Mouse (Mus musculus): ENCODE data around the gene Atp5j.

Gene Atp5j

DNA sequence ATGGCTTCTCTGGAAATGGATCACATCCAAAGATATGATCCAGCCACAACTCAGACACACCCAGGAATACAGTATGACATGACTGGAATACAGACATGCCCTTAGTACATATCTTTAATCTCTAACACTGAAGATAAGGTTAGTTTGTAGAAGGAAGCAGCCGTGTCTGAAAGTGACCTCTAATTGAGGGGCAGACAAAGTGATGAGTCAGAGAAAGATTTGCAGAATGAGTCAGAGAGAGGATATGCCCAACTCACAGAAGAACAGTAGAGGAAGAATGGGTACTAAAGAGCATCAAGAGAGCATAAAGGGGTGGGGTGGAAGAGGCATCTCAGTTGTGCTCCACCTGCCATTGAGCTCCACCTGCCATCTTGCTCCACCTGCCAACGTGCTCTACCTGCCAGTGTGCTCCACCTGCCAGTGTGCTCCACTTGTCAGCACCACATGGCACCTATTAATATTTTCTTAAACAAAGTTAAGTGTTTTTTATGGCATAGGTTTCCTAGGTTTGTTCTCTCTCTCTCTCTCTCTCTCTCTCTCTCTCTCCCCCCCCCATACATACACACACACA lies 44.7 kb downstream of the Atp5j start:
- Histone ChIP-seq H3K27me3 (ENCODE audit: control insufficient read depth, insufficient read depth, low read length, poor library complexity, severe bottlenecking) (no peaks in the 10 kb centered on the region), H3K36me3 (ENCODE audit: control insufficient read depth, insufficient read depth, low read length, poor library complexity, severe bottlenecking) (no peaks in the 10 kb centered on the region)
- DNase-seq (ENCODE audit: low read depth, low spot score): no peak

DNA sequence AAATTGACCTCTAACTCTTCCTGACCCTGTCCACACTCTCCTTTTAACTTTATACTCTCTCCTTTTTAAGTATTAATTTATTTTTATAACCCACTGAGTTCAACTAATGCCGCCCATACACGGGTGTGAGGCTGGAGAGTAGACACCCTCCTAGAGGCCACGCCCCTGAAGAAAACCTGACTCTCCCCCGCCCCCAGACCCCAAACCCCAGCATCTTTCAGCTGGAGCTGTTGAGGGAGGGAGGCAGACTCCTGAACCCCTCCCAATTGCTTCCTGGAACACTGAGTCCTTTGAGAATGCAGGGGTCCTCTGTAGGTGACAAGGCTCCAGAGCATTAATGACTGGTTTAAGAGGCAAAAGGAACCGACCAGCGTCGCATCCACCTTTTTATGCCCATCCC lies 50.5 kb downstream of the Atp5j start:
- Histone ChIP-seq H3K27me3 (ENCODE audit: control insufficient read depth, insufficient read depth, low read length, poor library complexity, severe bottlenecking) (no peaks in the 10 kb centered on the region), H3K36me3 (ENCODE audit: control insufficient read depth, insufficient read depth, low read length, poor library complexity, severe bottlenecking) (no peaks in the 10 kb centered on the region)
- no peak for DNase-seq (ENCODE audit: low read depth, low spot score)

DNA sequence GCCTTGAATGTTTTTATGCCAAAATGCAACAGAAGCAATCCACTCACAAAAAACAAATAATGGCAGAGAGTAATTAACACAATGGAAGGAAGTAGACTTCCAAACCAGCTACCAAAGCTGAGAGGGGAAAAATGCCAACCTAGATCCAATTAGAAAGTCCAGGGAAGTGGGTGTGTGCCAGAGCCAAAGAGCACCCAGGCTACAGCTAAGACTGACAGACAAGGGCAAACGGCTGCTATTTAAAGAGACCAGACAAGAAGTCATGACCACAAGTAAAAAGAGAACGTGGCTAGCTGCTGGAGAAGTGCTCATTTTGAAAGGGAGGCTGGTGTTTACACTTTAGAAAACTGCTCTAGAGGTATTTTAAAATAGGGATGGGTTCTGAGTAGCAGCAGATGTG lies 52.1 kb downstream of the Atp5j start:
- Histone ChIP-seq H3K36me3 (ENCODE audit: control insufficient read depth, insufficient read depth, low read length, poor library complexity, severe bottlenecking) (no peaks in the 10 kb centered on the region), H3K27me3 (ENCODE audit: control insufficient read depth, insufficient read depth, low read length, poor library complexity, severe bottlenecking) (no peaks in the 10 kb centered on the region)
- no peak for DNase-seq (ENCODE audit: low read depth, low spot score)

DNA sequence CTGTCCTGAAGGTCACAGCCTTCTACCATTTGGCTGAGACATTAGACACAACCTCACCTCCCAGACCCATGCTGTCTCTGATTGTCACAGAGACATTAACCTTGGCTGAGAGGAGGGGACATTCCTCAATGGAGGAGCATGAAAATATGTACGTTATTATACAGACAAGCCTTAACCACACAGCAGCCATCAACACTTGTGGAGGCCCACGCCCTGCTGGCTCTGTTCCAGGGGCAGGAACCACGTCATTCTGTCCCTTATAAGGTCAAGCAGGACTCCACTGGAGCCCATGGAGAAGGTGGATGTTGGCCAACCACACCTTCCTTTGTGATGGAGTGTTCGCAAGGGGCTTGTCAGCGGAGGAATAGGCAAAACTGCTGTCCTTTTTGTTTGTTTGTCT lies 55.7 kb downstream of the Atp5j start:
- H3K36me3 ChIP-seq (ENCODE audit: control insufficient read depth, insufficient read depth, low read length, poor library complexity, severe bottlenecking): no peaks in the 10 kb centered on the region
- no peak for DNase-seq (ENCODE audit: low read depth, low spot score)
- no peaks in the 10 kb centered on the region for H3K27me3 ChIP-seq (ENCODE audit: control insufficient read depth, insufficient read depth, low read length, poor library complexity, severe bottlenecking)

DNA sequence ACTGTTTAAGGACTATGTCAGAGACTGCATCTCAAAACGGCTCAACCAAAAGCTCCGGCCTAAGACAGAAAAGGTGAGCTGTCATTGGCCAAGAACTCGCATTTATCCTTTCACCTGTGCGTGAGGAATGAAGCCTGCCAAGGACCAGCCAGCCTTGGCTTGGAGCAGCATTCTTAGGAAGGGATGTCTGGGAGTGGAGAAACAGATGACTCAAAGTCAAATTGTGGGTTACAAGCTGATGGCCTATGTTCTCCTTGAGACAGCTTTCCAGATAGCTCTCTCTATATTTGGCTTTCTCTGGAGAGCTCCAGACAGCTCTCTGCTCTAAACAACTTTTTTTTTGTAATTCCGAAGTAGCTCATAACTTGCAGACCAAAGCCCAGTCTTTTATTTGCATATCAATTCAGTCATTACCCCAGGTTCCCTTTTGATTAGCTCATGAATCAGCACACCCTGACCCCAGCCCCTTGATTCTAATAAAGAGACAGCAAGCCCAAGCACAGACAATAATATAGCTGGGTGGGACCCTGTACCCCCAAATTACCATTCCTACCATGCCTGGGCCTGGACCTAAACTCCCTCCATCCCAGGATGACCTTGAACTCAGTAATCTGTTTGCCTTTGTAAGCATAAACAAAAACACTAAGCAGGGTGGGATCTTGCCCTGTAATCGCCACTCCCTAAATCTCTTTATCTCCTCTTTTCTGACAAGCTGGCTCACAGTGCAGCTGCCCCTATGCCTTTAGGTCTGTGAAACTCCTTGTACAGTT lies 56.4 kb downstream of the Atp5j start:
- DNase-seq (ENCODE audit: low read depth, low spot score): no peak
- no peaks in the 10 kb centered on the region; the same call in 1 of the 2 replicates for H3K27me3 ChIP-seq (ENCODE audit: control insufficient read depth, insufficient read depth, low read length, poor library complexity, severe bottlenecking)
- no peaks in the 10 kb centered on the region for H3K36me3 ChIP-seq (ENCODE audit: control insufficient read depth, insufficient read depth, low read length, poor library complexity, severe bottlenecking)

DNA sequence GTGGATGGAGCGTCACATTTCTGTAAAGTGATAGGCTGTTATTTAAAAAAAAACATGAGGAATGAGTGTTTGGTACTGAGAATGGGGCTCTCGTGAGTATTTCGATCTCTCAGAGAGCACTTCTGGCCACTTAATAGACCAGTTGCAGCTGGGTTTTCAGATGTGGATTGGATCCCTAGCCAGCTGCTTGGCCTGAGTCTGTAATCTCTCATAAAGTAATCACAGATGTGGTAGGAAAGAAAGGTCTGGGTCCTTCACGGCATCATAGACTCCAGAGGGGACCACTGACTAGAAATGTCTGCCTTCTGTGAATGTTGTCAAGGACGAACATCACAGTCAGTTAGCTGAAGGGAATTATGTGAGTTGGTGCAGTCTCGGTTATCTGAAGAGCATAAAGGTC lies 57.0 kb downstream of the Atp5j start:
- H3K27me3 ChIP-seq (ENCODE audit: control insufficient read depth, insufficient read depth, low read length, poor library complexity, severe bottlenecking): peaks cover 2% of the 10 kb centered on the region; the same call in 1 of the 2 replicates
- H3K36me3 ChIP-seq (ENCODE audit: control insufficient read depth, insufficient read depth, low read length, poor library complexity, severe bottlenecking): no peaks in the 10 kb centered on the region
- no peak for DNase-seq (ENCODE audit: low read depth, low spot score)
